ENCODE assay signal across 9 mouse cellular contexts in genomic region chr14:103720637-103721355, GRCm38 (mm10).
DNase-seq lines count a peak whose midpoint lies in the region; ATAC-seq and TF ChIP-seq lines count a peak whose summit lies in the region.
"Had no signal": no experiment of that assay in that cellular context is flagged by ENCODE, and none has a peak within 500 bp of the region (broad histone marks: within the 10 kb centered on the region; RNA-seq: fewer than 3 reads in every experiment).

No protein-coding gene starts in this region.

- peak overlapping the region; percentile 53; the same call in 1 of the 2 replicates for H3K27ac ChIP-seq in brown adipose tissue, adult 24 weeks (replicated peaks; ENCODE audit: low read depth, low read length)
- H3K27ac ChIP-seq in forebrain, embryonic 16.5 days (ENCODE audit: low read length): no peak overlapping the region
- H3K27ac ChIP-seq in intestine, embryonic 14.5 days (ENCODE audit: low read depth): no peak overlapping the region
- no peak overlapping the region for H3K27ac ChIP-seq in liver, adult 2 months (replicated peaks; ENCODE audit: insufficient read depth, low read depth, low read length)
- no peak overlapping the region; the same call in 1 of the 2 replicates for H3K27ac ChIP-seq in neural tube, embryonic 13.5 days (replicated peaks)

- H3K4me3 ChIP-seq in brown adipose tissue, adult 24 weeks (ENCODE audit: insufficient read depth, low read depth, low read length): no peak overlapping the region
- no peak overlapping the region for H3K4me3 ChIP-seq in forebrain, embryonic 16.5 days (replicated peaks; ENCODE audit: low read length)
- H3K4me3 ChIP-seq in intestine, embryonic 14.5 days (ENCODE audit: low read depth, low read length): no peak overlapping the region
- H3K4me3 ChIP-seq in liver, adult 2 months (ENCODE audit: insufficient read depth, low read depth, low read length): no peak overlapping the region
- no peak overlapping the region for H3K4me3 ChIP-seq in neural tube, embryonic 13.5 days
- H3K4me3 ChIP-seq: erythroblast, embryonic 14.5 days had no signal

- no peaks in the 10 kb centered on the region for H3K27me3 ChIP-seq in forebrain, embryonic 16.5 days (replicated peaks; ENCODE audit: control insufficient read depth, insufficient read depth, low read length)
- H3K27me3 ChIP-seq in intestine, embryonic 14.5 days (replicated peaks; ENCODE audit: control insufficient read depth, insufficient read depth, low read length): 0 out of 2 replicates have a peak, but pooled peaks cover 2% of the 10 kb centered on the region
- H3K27me3 ChIP-seq in liver, adult 2 months (ENCODE audit: control insufficient read depth, insufficient read depth, low read length): no peaks in the 10 kb centered on the region
- no peaks in the 10 kb centered on the region for H3K27me3 ChIP-seq in neural tube, embryonic 13.5 days

- 60% methylated on average over 13 of the region's 13 CpGs for WGBS in forebrain, embryonic 16.5 days
- WGBS in intestine, embryonic 14.5 days: 56% methylated on average over 13 of the region's 13 CpGs
- WGBS in liver, adult 2 months: 52% methylated on average over 13 of the region's 13 CpGs
- 48% methylated on average over 13 of the region's 13 CpGs for whole genome bisulfite sequencing in neural tube, embryonic 13.5 days

- TF ChIP-seq POLR2A in liver, adult 2 months (IDR thresholded peaks at IDR 0.05; ENCODE audit: extremely low read depth, insufficient read depth, low read length): no peak

- TF ChIP-seq CTCF in liver, adult 2 months (IDR thresholded peaks at IDR 0.05; ENCODE audit: low read depth, low read length): peak; percentile 46

- H3K9ac ChIP-seq in forebrain, embryonic 16.5 days (replicated peaks; ENCODE audit: low read depth, low read length): no peak overlapping the region
- no peak overlapping the region for H3K9ac ChIP-seq in intestine, embryonic 14.5 days (ENCODE audit: low read length)
- H3K9ac ChIP-seq in liver, adult 2 months (ENCODE audit: low read depth, low read length): no peak overlapping the region
- H3K9ac ChIP-seq in neural tube, embryonic 13.5 days: no peak overlapping the region

- H3K9me3 ChIP-seq in forebrain, embryonic 16.5 days (ENCODE audit: control insufficient read depth, low read length): no peaks in the 10 kb centered on the region
- no peaks in the 10 kb centered on the region for H3K9me3 ChIP-seq in intestine, embryonic 14.5 days (ENCODE audit: control insufficient read depth, low read length)
- H3K9me3 ChIP-seq in neural tube, embryonic 13.5 days: no peaks in the 10 kb centered on the region

- no peaks in the 10 kb centered on the region for H3K36me3 ChIP-seq in forebrain, embryonic 16.5 days (ENCODE audit: control insufficient read depth, insufficient read depth)
- H3K36me3 ChIP-seq in intestine, embryonic 14.5 days (ENCODE audit: control insufficient read depth, insufficient read depth, low read length): no peaks in the 10 kb centered on the region
- no peaks in the 10 kb centered on the region for H3K36me3 ChIP-seq in liver, adult 2 months (ENCODE audit: control insufficient read depth, insufficient read depth, low read length)
- no peaks in the 10 kb centered on the region for H3K36me3 ChIP-seq in neural tube, embryonic 13.5 days

- H3K4me2 ChIP-seq in forebrain, embryonic 16.5 days (ENCODE audit: low read length): no peak overlapping the region
- H3K4me2 ChIP-seq in intestine, embryonic 14.5 days (ENCODE audit: low read length): no peak overlapping the region
- H3K4me2 ChIP-seq in neural tube, embryonic 13.5 days: no peak overlapping the region

- ATAC-seq in forebrain, embryonic 16.5 days: 0 out of 2 replicates have a peak, but pooled peaks have one; percentile 27
- peak; percentile 54; the same call in 1 of the 2 replicates for ATAC-seq in intestine, embryonic 14.5 days (replicated peaks; ENCODE audit: low FRiP score, low TSS enrichment, low read depth)
- peak; percentile 58 for ATAC-seq in neural tube, embryonic 13.5 days (ENCODE audit: low read depth)

- peak; percentile 25 for DNase-seq in ovary, postnatal 36 days (ENCODE audit: low spot score)
- no peak for DNase-seq in ovary, adult 18-20 months (ENCODE audit: low spot score)
- DNase-seq in intestine, embryonic 14.5 days (ENCODE audit: low spot score): peak; percentile 84
- DNase-seq in liver, adult 2 months (ENCODE audit: extremely low read depth, low read depth, low spot score): peak; percentile 30
- DNase-seq in yolk sac, embryonic 10.5 days (ENCODE audit: low spot score): peak; percentile 26

- no peaks in the 10 kb centered on the region for H3K79me2 ChIP-seq in liver, adult 2 months (ENCODE audit: control insufficient read depth, insufficient read depth, low read length)

- H3K4me1 ChIP-seq in brown adipose tissue, adult 24 weeks (ENCODE audit: control insufficient read depth, insufficient read depth, insufficient read length, low read length): peaks cover 3% of the 10 kb centered on the region
- peaks cover 5% of the 10 kb centered on the region for H3K4me1 ChIP-seq in forebrain, embryonic 16.5 days (replicated peaks; ENCODE audit: control insufficient read depth, insufficient read depth, low read length)
- H3K4me1 ChIP-seq in intestine, embryonic 14.5 days (replicated peaks; ENCODE audit: control insufficient read depth, insufficient read depth, low read length): peaks cover 5% of the 10 kb centered on the region; the same call in 1 of the 2 replicates
- no peaks in the 10 kb centered on the region; the same call in 1 of the 2 replicates for H3K4me1 ChIP-seq in liver, adult 2 months (ENCODE audit: control insufficient read depth, insufficient read depth, low read length)
- H3K4me1 ChIP-seq in neural tube, embryonic 13.5 days (replicated peaks): peaks cover 14% of the 10 kb centered on the region
